Mouse (Mus musculus): Measurements from ENCODE around the gene Adam33.

Adam33 gene

DNA sequence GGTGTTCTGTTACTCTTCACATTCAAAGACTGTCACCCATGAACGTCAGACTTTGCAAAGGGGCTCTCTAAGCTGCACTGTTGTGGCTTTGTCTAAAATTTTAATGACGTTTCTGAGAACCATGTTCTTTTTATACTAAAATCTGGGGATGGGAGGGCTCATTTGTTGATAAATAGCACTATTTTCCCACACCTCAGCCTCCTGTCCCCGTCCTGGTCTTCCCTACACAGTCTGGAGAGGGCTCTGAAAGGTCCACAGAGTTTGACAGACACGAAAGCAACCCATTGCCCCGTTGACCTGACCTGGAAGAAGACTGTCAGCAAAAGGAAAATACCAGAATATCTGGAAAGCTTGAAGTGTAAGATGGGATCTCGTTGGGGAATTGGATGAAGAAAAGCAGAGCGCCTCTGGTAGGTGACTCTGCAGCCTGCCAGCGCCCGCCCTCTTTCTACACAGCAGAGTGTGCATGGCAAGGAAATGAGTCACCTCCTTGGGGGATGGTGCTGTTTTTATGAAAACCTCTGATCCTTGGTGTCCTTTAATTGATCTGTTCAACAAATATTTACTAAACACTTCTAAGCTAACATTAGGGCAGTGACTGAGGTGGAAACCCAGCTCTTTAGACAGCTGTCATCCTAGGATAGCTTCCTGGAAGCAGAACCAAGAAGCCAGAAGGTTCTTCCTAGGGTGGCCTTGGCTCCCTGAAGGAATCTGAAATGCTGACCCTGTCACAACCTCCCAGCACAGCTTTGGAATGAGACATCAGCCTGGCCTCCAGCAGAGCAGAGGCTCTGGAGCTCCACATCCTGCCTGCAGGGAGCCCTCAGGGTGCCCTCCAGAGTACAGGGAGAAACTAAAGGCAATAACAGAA lies 34.3 kb downstream of the Adam33 start:
- DNase-seq (ENCODE audit: low spot score in 2 of 2) = no peak

- no peak for DNase-seq (ENCODE audit: low spot score in 2 of 2)
Measured at GRCm38 (mm10) chr2:131026941-131027340, 36.7 kb downstream of the Adam33 start.

GRCm38 (mm10) chr2:131025230-131025629 lies 38.4 kb downstream of the Adam33 start:
- DNase-seq (ENCODE audit: low spot score in 2 of 2) = no peak

- no peak for DNase-seq (ENCODE audit: low spot score in 2 of 2)
Measured at GRCm38 (mm10) chr2:131010566-131010965, 53.0 kb downstream of the Adam33 start.

- DNase-seq (ENCODE audit: low spot score in 2 of 2) = no peak
Measured at GRCm38 (mm10) chr2:131009123-131009522, 54.5 kb downstream of the Adam33 start.
